Comparison of ENCODE assay signal across 13 mouse cellular contexts in genomic region chr1:78016541-78017267, GRCm38 (mm10).
DNase-seq lines count a peak whose midpoint lies in the region; ATAC-seq and TF ChIP-seq lines count a peak whose summit lies in the region.
"Had no signal": no experiment of that assay in that cellular context is flagged by ENCODE, and none has a peak within 500 bp of the region (broad histone marks: within the 10 kb centered on the region; RNA-seq: fewer than 3 reads in every experiment).

No protein-coding gene starts in this region.

- H3K27ac ChIP-seq in kidney, embryonic 16.5 days (ENCODE audit: low read length) = no peak overlapping the region
- 0 out of 2 replicates have a peak overlapping the region, but pooled peaks have one; percentile 46 for H3K27ac ChIP-seq in embryonic facial prominence, embryonic 12.5 days
- no peak overlapping the region for H3K27ac ChIP-seq in hindbrain, embryonic 15.5 days (replicated peaks)
- no peak overlapping the region for H3K27ac ChIP-seq in midbrain, postnatal 0 days (ENCODE audit: low read depth, low read length)
- H3K27ac ChIP-seq: liver, embryonic 15.5 days had no signal

- H3K36me3 ChIP-seq in kidney, embryonic 16.5 days (ENCODE audit: insufficient read depth, low read length) = no peaks in the 10 kb centered on the region
- H3K36me3 ChIP-seq in embryonic facial prominence, embryonic 12.5 days = no peaks in the 10 kb centered on the region
- H3K36me3 ChIP-seq in hindbrain, embryonic 15.5 days = no peaks in the 10 kb centered on the region
- no peaks in the 10 kb centered on the region for H3K36me3 ChIP-seq in midbrain, postnatal 0 days (ENCODE audit: insufficient read depth, low read length)
- H3K36me3 ChIP-seq: liver, embryonic 15.5 days had no signal

- no peak for ATAC-seq in kidney, embryonic 16.5 days (ENCODE audit: low FRiP score, low TSS enrichment)
- no peak; the same call in 1 of the 2 replicates for ATAC-seq in embryonic facial prominence, embryonic 12.5 days (ENCODE audit: insufficient number of reproducible peaks, insufficient read depth, low FRiP score, low TSS enrichment)
- no peak for ATAC-seq in hindbrain, embryonic 15.5 days (ENCODE audit: low FRiP score, low read depth)
- ATAC-seq in midbrain, postnatal 0 days (ENCODE audit: low FRiP score) = no peak
- ATAC-seq: intestine, postnatal 0 days had no signal

- H3K9me3 ChIP-seq in kidney, embryonic 16.5 days (ENCODE audit: low read length) = no peaks in the 10 kb centered on the region
- no peaks in the 10 kb centered on the region for H3K9me3 ChIP-seq in embryonic facial prominence, embryonic 12.5 days
- H3K9me3 ChIP-seq in hindbrain, embryonic 15.5 days = no peaks in the 10 kb centered on the region
- H3K9me3 ChIP-seq in midbrain, postnatal 0 days (ENCODE audit: low read length) = no peaks in the 10 kb centered on the region
- H3K9me3 ChIP-seq: liver, embryonic 15.5 days had no signal

- no peak for DNase-seq in kidney, postnatal 36 days
- peak; percentile 35 for DNase-seq in midbrain, postnatal 0 days (ENCODE audit: low spot score)
- DNase-seq in yolk sac, embryonic 10.5 days (ENCODE audit: low spot score) = no peak
- DNase-seq in heart, adult 18-20 months = no peak
- DNase-seq: cerebellum, postnatal 25 days; forebrain, postnatal 0 days; right cerebral cortex, adult 18-20 months had no signal

- H3K4me1 ChIP-seq in kidney, embryonic 16.5 days (ENCODE audit: insufficient read depth, low read length) = no peaks in the 10 kb centered on the region; the same call in 1 of the 2 replicates
- peaks cover 13% of the 10 kb centered on the region for H3K4me1 ChIP-seq in embryonic facial prominence, embryonic 12.5 days
- peaks cover 7% of the 10 kb centered on the region for H3K4me1 ChIP-seq in hindbrain, embryonic 15.5 days (replicated peaks)
- H3K4me1 ChIP-seq in midbrain, postnatal 0 days (ENCODE audit: insufficient read depth, low read length) = peaks cover 3% of the 10 kb centered on the region; the same call in 1 of the 2 replicates
- H3K4me1 ChIP-seq: liver, embryonic 15.5 days had no signal

- WGBS in kidney, embryonic 16.5 days = 19% methylated on average over 18 of the region's 18 CpGs
- WGBS in embryonic facial prominence, embryonic 12.5 days = 30% methylated on average over 18 of the region's 18 CpGs
- WGBS in hindbrain, embryonic 15.5 days = 31% methylated on average over 18 of the region's 18 CpGs
- WGBS in midbrain, postnatal 0 days = 21% methylated on average over 18 of the region's 18 CpGs

- no peak for TF ChIP-seq CTCF in midbrain, postnatal 0 days (IDR thresholded peaks at IDR 0.05)

- no peak overlapping the region for H3K4me3 ChIP-seq in kidney, embryonic 16.5 days (ENCODE audit: low read length)
- H3K4me3 ChIP-seq in embryonic facial prominence, embryonic 12.5 days = no peak overlapping the region
- peak overlapping the region; percentile 16; the same call in 1 of the 2 replicates for H3K4me3 ChIP-seq in hindbrain, embryonic 15.5 days
- peak overlapping the region; percentile 24 for H3K4me3 ChIP-seq in midbrain, postnatal 0 days (ENCODE audit: low read depth, low read length)
- H3K4me3 ChIP-seq: liver, embryonic 15.5 days had no signal

- H3K4me2 ChIP-seq in kidney, embryonic 16.5 days (replicated peaks; ENCODE audit: low read depth, low read length) = peak overlapping the region; percentile 26
- peak overlapping the region; percentile 21 for H3K4me2 ChIP-seq in embryonic facial prominence, embryonic 12.5 days (replicated peaks)
- peak overlapping the region; percentile 55 for H3K4me2 ChIP-seq in hindbrain, embryonic 15.5 days
- peak overlapping the region; percentile 50 for H3K4me2 ChIP-seq in midbrain, postnatal 0 days (ENCODE audit: low read depth, low read length, poor library complexity, severe bottlenecking)
- H3K4me2 ChIP-seq: liver, embryonic 15.5 days had no signal

- no peak overlapping the region for H3K9ac ChIP-seq in kidney, embryonic 16.5 days (replicated peaks; ENCODE audit: low read length)
- no peak overlapping the region for H3K9ac ChIP-seq in embryonic facial prominence, embryonic 12.5 days
- peak overlapping the region; percentile 16; the same call in 1 of the 2 replicates for H3K9ac ChIP-seq in hindbrain, embryonic 15.5 days
- H3K9ac ChIP-seq in midbrain, postnatal 0 days (replicated peaks; ENCODE audit: low read length, poor library complexity, severe bottlenecking) = no peak overlapping the region
- H3K9ac ChIP-seq: forebrain, postnatal 0 days; liver, embryonic 15.5 days had no signal

- H3K27me3 ChIP-seq in kidney, embryonic 16.5 days (ENCODE audit: insufficient read depth, low read length) = peaks cover 79% of the 10 kb centered on the region
- H3K27me3 ChIP-seq in embryonic facial prominence, embryonic 12.5 days = no peaks in the 10 kb centered on the region; the same call in 1 of the 2 replicates
- H3K27me3 ChIP-seq in hindbrain, embryonic 15.5 days = no peaks in the 10 kb centered on the region
- H3K27me3 ChIP-seq in midbrain, postnatal 0 days (ENCODE audit: insufficient read depth, low read length) = no peaks in the 10 kb centered on the region
- H3K27me3 ChIP-seq: CH12.LX; liver, embryonic 15.5 days had no signal

Comparison
In these comparisons a context has a peak if more than half of its experiments do, and no peak if none do; other contexts are left out.
1. H3K4me3 ChIP-seq: peak in hindbrain, embryonic 15.5 days (single experiment) and midbrain, postnatal 0 days (single experiment); none in kidney, embryonic 16.5 days (single experiment) and embryonic facial prominence, embryonic 12.5 days (single experiment).
2. Peak in every context shown above with its lines, with median percentiles within 50 percentile points of each other: H3K4me2 ChIP-seq.